Mouse (Mus musculus) heart, postnatal 0 days (tissue): ENCODE results near the gene Rpia. TPM values are rescaled to one million over a fixed set of nuclear protein-coding genes. Genes with fewer than 3 reads are reported as not detected.

ENCODE experiments used
- ATAC-seq: fragments of 200-750 bp; cut with Nextera tagmentation; 2 replicates; pipeline ENCODE4 v1.8.0; 2017; ENCODE audit warnings: low read depth, moderate number of reproducible peaks, moderate library complexity; ENCODE audit not compliant: insufficient read depth
- DNase-seq: peaks from one replicate; pipeline ENCODE4 v3.0.0-alpha.2; 2016; ENCODE audit warnings: low spot score
- H3K27ac ChIP-seq: fragments of 300-500 bp; sonication (generic); 2 replicates; pipeline ENCODE4 v1.5.1; 2014; ENCODE audit warnings: low read depth, mild to moderate bottlenecking
- H3K27me3 ChIP-seq: fragments of 300-500 bp; sonication (generic); 2 replicates; pipeline ENCODE4 v1.6.1; 2014; ENCODE audit warnings: low read length, mixed read lengths; ENCODE audit not compliant: control insufficient read depth, insufficient read depth
- H3K36me3 ChIP-seq: fragments of 300-500 bp; sonication (generic); replicated peaks from 2 replicates; pipeline ENCODE4 v1.6.1; 2014; ENCODE audit warnings: low read length, mixed read lengths; ENCODE audit not compliant: control insufficient read depth, insufficient read depth
- H3K4me1 ChIP-seq: fragments of 300-500 bp; sonication (generic); 2 replicates; pipeline ENCODE4 v1.6.1; 2014; ENCODE audit warnings: antibody characterized with exemption; ENCODE audit not compliant: control insufficient read depth, insufficient read depth
- H3K4me2 ChIP-seq: fragments of 300-500 bp; sonication (generic); 2 replicates; pipeline ENCODE4 v1.6.1; 2014; ENCODE audit warnings: low read depth, mild to moderate bottlenecking, low read length, moderate library complexity
- H3K4me3 ChIP-seq: fragments of 300-500 bp; sonication (generic); 2 replicates; pipeline ENCODE4 v1.5.1; 2014; ENCODE audit warnings: low read depth, low read length
- H3K9ac ChIP-seq: fragments of 300-500 bp; sonication (generic); replicated peaks from 2 replicates; pipeline ENCODE4 v1.6.1; 2014; ENCODE audit warnings: low read depth, low read length, mixed read lengths
- H3K9me3 ChIP-seq: fragments of 300-500 bp; sonication (generic); replicated peaks from 2 replicates; pipeline ENCODE4 v1.6.1; 2016; ENCODE audit warnings: low read length; ENCODE audit not compliant: control insufficient read depth
- CTCF ChIP-seq: IDR thresholded peaks from 2 replicates; pipeline ENCODE4 v1.5.1; 2016; ENCODE audit warnings: antibody characterized with exemption, control low read depth, low read depth
- EP300 ChIP-seq: IDR thresholded peaks from 2 replicates; pipeline ENCODE4 v1.6.1; 2016; ENCODE audit warnings: antibody characterized with exemption, low read depth
- WGBS: fragments of 180-500 bp; shearing (Covaris S2); extraction: QIAGEN DNeasy Blood & Tissue Kit; methylation state at CpG from one replicate; pipeline ENCODE4 v1.1.7; 2014; 5-methylcytosine and 5-hydroxymethylcytosine counted together
- polyA plus RNA-seq: library from polyadenylated mRNA; unstranded; fragments of >200 nt; fragmentation: Nextera tagmentation; extraction: Ambion mirVana; gene quantifications from 2 replicates; pipeline ENCODE4 v1.2.1, GENCODE M21; 2015
- total RNA-seq: library from RNA; depleted of rRNA; stranded (reverse); fragments of >200 nt; gene quantifications from 2 replicates; pipeline ENCODE4 v1.2.3, GENCODE M21; 2014; ENCODE audit warnings: low replicate concordance

The Rpia gene
- total and polyA plus RNA-seq, 2 experiments from 2014 or later, result 0.87 to 4.9 TPM

DNA sequence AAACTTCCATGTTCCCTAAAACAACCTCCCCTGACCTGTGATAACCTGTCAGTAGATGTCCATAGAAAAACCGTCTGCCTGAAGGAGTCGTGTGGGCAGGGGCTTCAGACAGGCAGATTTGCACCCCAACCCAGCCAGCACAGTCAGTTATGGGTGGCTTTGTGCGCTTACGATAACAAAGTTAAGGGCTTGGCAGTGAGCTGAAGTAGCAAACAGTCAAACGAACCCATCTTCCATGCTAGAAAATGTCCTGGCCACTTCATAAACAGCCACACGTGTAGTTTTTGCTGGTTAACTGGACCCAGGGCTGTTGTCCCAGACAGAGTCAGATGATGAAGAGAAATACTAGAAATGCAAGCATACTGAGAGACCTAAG is 40.1 kb downstream of the Rpia start:
- no peak for ATAC-seq
- WGBS, result 56% methylated on average over 6 of the region's 6 CpGs
- H3K9ac ChIP-seq, result no peak overlapping the region
- H3K27ac ChIP-seq, result no peak overlapping the region
- no peaks in the 10 kb centered on the region for H3K36me3 ChIP-seq
- no peaks in the 10 kb centered on the region for H3K9me3 ChIP-seq
- H3K4me1 ChIP-seq, result no peaks in the 10 kb centered on the region
- no peak for DNase-seq
- no peak overlapping the region for H3K4me2 ChIP-seq
- H3K4me3 ChIP-seq, result no peak overlapping the region
- TF ChIP-seq CTCF, result no peak
- TF ChIP-seq EP300, result no peak
- H3K27me3 ChIP-seq, result no peaks in the 10 kb centered on the region

DNA sequence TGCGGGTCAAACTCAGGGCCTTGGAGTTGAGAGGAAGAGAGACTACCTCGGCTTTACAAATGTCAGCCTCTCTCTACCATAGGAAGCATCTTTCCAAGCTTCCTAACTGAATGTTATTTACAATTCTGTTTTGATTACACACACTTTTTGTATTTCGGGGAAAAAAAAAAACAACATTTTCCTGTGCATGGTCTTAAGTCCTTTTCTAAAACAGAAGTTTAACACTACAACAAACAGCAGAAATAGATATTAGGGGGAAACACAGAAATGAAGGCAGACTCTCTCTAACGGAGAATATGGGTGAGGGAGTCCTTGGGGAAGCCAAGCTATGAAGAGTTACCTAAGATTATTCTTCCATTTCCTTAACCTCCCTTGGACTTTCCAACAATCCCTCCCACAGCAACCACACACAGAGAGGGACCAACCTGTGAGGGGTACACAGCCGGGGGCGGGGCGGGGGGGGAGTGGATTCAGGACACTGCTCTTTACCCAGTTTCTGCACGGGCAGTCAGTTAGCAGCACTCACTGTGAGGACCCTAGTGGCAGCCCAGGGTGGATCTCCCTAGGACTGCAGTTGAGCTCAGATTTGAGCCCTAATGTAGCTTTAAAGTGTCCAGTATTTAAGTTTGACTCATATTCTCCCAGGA is 40.7 kb downstream of the Rpia start:
- H3K9ac ChIP-seq, result no peak overlapping the region
- DNase-seq, result no peak
- TF ChIP-seq EP300 (no peak), CTCF (no peak)
- no peaks in the 10 kb centered on the region for H3K27me3 ChIP-seq
- H3K4me2 ChIP-seq, result no peak overlapping the region
- WGBS, result 62% methylated on average over 8 of the region's 8 CpGs
- H3K27ac ChIP-seq, result no peak overlapping the region
- H3K4me3 ChIP-seq, result no peak overlapping the region
- no peaks in the 10 kb centered on the region for H3K4me1 ChIP-seq
- H3K9me3 ChIP-seq, result no peaks in the 10 kb centered on the region
- ATAC-seq, result no peak
- H3K36me3 ChIP-seq, result no peaks in the 10 kb centered on the region

DNA sequence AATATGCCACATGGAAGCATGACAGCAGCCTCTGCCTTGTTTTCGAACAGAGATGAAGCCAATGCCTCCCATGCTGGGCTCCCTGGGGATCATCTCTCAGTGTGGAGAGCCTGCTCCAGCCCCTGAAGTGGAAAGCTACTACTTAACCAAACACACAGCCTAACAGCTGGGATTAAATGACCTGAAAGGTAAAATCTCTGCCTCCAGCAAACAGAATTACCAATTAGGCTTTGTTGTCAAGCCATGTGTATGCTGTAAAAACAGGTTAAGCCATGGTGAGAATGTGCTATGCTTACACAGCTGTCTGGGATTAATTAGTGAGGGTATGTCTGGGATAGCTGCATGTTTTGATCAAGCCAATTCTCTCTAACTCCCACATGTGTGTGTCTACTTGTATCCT is 42.3 kb downstream of the Rpia start:
- no peaks in the 10 kb centered on the region for H3K9me3 ChIP-seq
- no peak overlapping the region for H3K9ac ChIP-seq
- no peaks in the 10 kb centered on the region for H3K27me3 ChIP-seq
- H3K4me1 ChIP-seq, result no peaks in the 10 kb centered on the region
- no peak overlapping the region for H3K4me2 ChIP-seq
- no peak overlapping the region for H3K27ac ChIP-seq
- TF ChIP-seq CTCF (no peak), EP300 (no peak)
- no peak overlapping the region for H3K4me3 ChIP-seq
- DNase-seq, result no peak
- no peak for ATAC-seq
- no peaks in the 10 kb centered on the region for H3K36me3 ChIP-seq
- 59% methylated on average over 1 of the region's 1 CpGs for WGBS

DNA sequence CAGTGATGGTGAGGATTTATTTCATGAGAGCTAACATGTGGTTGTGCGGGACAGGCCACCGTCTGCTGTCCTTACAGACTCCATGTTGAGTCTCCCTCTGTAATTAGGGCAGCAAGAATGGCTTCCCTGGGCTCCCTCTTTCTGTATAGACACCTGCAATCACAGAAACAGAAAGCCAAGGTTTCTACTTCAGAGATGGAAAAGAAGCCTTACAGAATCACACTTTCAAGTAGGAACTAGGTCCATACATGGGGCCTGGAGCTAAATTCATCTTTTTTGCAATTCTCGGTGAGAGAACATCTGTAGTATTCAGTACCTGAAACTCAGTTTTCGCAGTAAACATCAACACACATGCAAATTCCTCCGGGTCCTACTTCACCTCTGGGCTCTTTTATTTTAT is 44.3 kb downstream of the Rpia start:
- no peaks in the 10 kb centered on the region for H3K27me3 ChIP-seq
- 90% methylated on average over 5 of the region's 5 CpGs for WGBS
- no peak for DNase-seq

DNA sequence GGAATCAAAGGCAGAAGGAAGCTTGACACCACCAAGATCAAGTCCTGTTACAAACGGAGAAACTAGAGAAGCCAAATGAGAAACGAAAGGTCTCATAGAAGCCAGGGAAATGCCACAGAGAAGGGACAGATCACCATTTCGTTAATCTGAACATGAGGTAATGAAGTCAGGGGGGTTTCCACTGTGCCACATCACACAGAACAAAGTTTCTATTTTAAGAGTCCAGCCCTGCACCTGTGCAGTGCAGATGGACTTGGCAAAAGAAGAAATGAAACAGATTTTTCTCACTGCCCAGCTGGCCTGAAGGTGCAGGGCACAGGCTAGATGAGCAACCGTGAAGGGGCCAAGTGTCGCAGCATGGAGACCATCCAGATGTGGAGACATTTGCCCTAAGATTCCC is 48.1 kb downstream of the Rpia start:
- no peak for TF ChIP-seq CTCF
- TF ChIP-seq EP300, result no peak
- Histone ChIP-seq H3K9ac (no peak overlapping the region), H3K27ac (no peak overlapping the region), H3K36me3 (no peaks in the 10 kb centered on the region), H3K4me2 (no peak overlapping the region), H3K4me1 (no peaks in the 10 kb centered on the region), H3K9me3 (no peaks in the 10 kb centered on the region), H3K27me3 (no peaks in the 10 kb centered on the region), H3K4me3 (no peak overlapping the region)
- no peak for ATAC-seq
- WGBS, result 72% methylated on average over 5 of the region's 5 CpGs
- no peak for DNase-seq

More for the DNA sequence above, 44.3 kb downstream of the Rpia start:
- TF ChIP-seq EP300 (no peak), CTCF (no peak)
- no peaks in the 10 kb centered on the region for H3K4me1 ChIP-seq
- H3K27ac ChIP-seq, result no peak overlapping the region
- no peak overlapping the region for H3K4me3 ChIP-seq
- no peak overlapping the region for H3K4me2 ChIP-seq
- H3K9me3 ChIP-seq, result no peaks in the 10 kb centered on the region
- no peak overlapping the region for H3K9ac ChIP-seq
- H3K36me3 ChIP-seq, result no peaks in the 10 kb centered on the region
- ATAC-seq, result no peak

DNA sequence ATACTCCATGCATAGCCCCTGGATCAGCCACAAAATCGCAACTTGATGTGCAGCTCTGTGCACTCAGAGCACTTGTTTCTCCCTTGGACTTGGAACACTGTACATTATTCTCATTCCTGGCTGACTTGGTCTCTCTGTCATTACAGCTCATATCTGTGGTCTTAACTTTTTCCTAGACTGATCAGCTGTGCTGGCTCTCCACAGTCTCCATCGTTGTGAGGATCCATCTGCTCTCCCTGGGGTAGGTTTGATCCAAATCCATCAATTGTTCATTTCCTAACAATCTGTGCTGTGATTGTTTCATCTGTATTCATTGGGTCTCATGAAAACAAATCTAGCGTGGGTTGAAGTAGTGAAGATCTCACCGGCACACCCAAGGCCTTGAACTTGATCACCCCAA is 49.2 kb downstream of the Rpia start:
- H3K4me2 ChIP-seq, result no peak overlapping the region
- no peaks in the 10 kb centered on the region for H3K27me3 ChIP-seq
- DNase-seq (no peak), ATAC-seq (no peak)
- TF ChIP-seq EP300 (no peak), CTCF (no peak)
- H3K36me3 ChIP-seq, result no peaks in the 10 kb centered on the region
- no peak overlapping the region for H3K9ac ChIP-seq
- 88% methylated on average over 4 of the region's 4 CpGs for WGBS
- no peak overlapping the region for H3K27ac ChIP-seq
- no peak overlapping the region for H3K4me3 ChIP-seq
- no peaks in the 10 kb centered on the region for H3K9me3 ChIP-seq
- H3K4me1 ChIP-seq, result no peaks in the 10 kb centered on the region
